Mouse (Mus musculus) midbrain, embryonic 10.5 days (tissue): ENCODE measurements around the gene Gdf3. TPM values are rescaled to one million over a fixed set of nuclear protein-coding genes. Genes with fewer than 3 reads are reported as not detected.
A peak's percentile ranks its signal among the peaks of the same experiment; 100 is the strongest.

ENCODE experiments used
- DNase-seq: peaks from one replicate; pipeline ENCODE4 v3.0.0-alpha.2; 2017; ENCODE audit warnings: low spot score
- H3K27ac ChIP-seq: fragments of 300-500 bp; sonication (generic); replicated peaks from 2 replicates; pipeline ENCODE4 v1.5.1; 2016; ENCODE audit warnings: mild to moderate bottlenecking
- H3K27me3 ChIP-seq: fragments of 300-500 bp; sonication (generic); 2 replicates; pipeline ENCODE4 v1.6.1; 2016; ENCODE audit warnings: low read depth, mild to moderate bottlenecking; ENCODE audit not compliant: poor library complexity, severe bottlenecking
- H3K36me3 ChIP-seq: fragments of 300-500 bp; sonication (generic); 2 replicates; pipeline ENCODE4 v1.6.1; 2016; ENCODE audit warnings: mild to moderate bottlenecking, moderate library complexity
- H3K4me1 ChIP-seq: fragments of 300-500 bp; sonication (generic); 2 replicates; pipeline ENCODE4 v1.6.1; 2016
- H3K4me3 ChIP-seq: fragments of 300-500 bp; sonication (generic); 2 replicates; pipeline ENCODE4 v1.5.1; 2016; ENCODE audit warnings: mild to moderate bottlenecking, moderate library complexity
- H3K9me3 ChIP-seq: fragments of 300-500 bp; sonication (generic); replicated peaks from 2 replicates; pipeline ENCODE4 v1.6.1; 2016; ENCODE audit warnings: mild to moderate bottlenecking
- WGBS: fragments of 180-500 bp; shearing (Covaris S2); methylation state at CpG from one replicate; pipeline ENCODE4 v1.1.7; 2016; 5-methylcytosine and 5-hydroxymethylcytosine counted together
- polyA plus RNA-seq: library from polyadenylated mRNA; unstranded; fragments of >200 nt; fragmentation: Nextera tagmentation; extraction: Ambion mirVana; gene quantifications from 2 replicates; pipeline ENCODE4 v1.2.1, GENCODE M21; 2016

The Gdf3 gene
- polyA plus RNA-seq, 1 experiment from 2014 or later = 0.09 TPM

GRCm38 (mm10) chr6:122625156-122625555 lies 15.3 kb upstream of the Gdf3 start:
- no peaks in the 10 kb centered on the region for H3K9me3 ChIP-seq
- DNase-seq = no peak
- no peak overlapping the region for H3K27ac ChIP-seq
- H3K27me3 ChIP-seq = peaks cover 6% of the 10 kb centered on the region; the same call in 1 of the 2 replicates
- H3K4me1 ChIP-seq = no peaks in the 10 kb centered on the region
- no peak overlapping the region for H3K4me3 ChIP-seq
- no peaks in the 10 kb centered on the region for H3K36me3 ChIP-seq
- WGBS = 85% methylated on average over 4 of the region's 4 CpGs

- Histone ChIP-seq H3K27me3 (peaks cover 6% of the 10 kb centered on the region; the same call in 1 of the 2 replicates), H3K4me3 (no peak overlapping the region), H3K4me1 (no peaks in the 10 kb centered on the region), H3K9me3 (no peaks in the 10 kb centered on the region), H3K27ac (no peak overlapping the region), H3K36me3 (no peaks in the 10 kb centered on the region)
- DNase-seq = no peak
- 56% methylated on average over 5 of the region's 5 CpGs for WGBS
These were observed 14.6 kb upstream of the Gdf3 start for GRCm38 (mm10) chr6:122624480-122624879.

- no peak overlapping the region for H3K4me3 ChIP-seq
- DNase-seq = no peak
- WGBS = 92% methylated on average over 6 of the region's 6 CpGs
- H3K27me3 ChIP-seq = no peaks in the 10 kb centered on the region
- H3K9me3 ChIP-seq = 0 out of 2 replicates have a peak, but pooled peaks cover 3% of the 10 kb centered on the region
- no peaks in the 10 kb centered on the region for H3K36me3 ChIP-seq
- H3K4me1 ChIP-seq = no peaks in the 10 kb centered on the region
- no peak overlapping the region for H3K27ac ChIP-seq
These were observed 11.2 kb upstream of the Gdf3 start for GRCm38 (mm10) chr6:122621066-122621465.

GRCm38 (mm10) chr6:122616022-122616421 lies 6.1 kb upstream of the Gdf3 start:
- H3K4me3 ChIP-seq = no peak overlapping the region
- no peaks in the 10 kb centered on the region for H3K27me3 ChIP-seq
- 76% methylated on average over 3 of the region's 3 CpGs for WGBS
- H3K9me3 ChIP-seq = 0 out of 2 replicates have a peak, but pooled peaks cover 4% of the 10 kb centered on the region
- H3K36me3 ChIP-seq = no peaks in the 10 kb centered on the region
- no peak overlapping the region for H3K27ac ChIP-seq
- H3K4me1 ChIP-seq = no peaks in the 10 kb centered on the region
- DNase-seq = no peak

GRCm38 (mm10) chr6:122614047-122614446 lies 4.2 kb upstream of the Gdf3 start:
- 56% methylated on average over 2 of the region's 2 CpGs for WGBS
- Histone ChIP-seq H3K36me3 (no peaks in the 10 kb centered on the region), H3K27ac (no peak overlapping the region), H3K4me1 (no peaks in the 10 kb centered on the region), H3K4me3 (no peak overlapping the region), H3K27me3 (no peaks in the 10 kb centered on the region), H3K9me3 (0 out of 2 replicates have a peak, but pooled peaks cover 4% of the 10 kb centered on the region)
- no peak for DNase-seq

GRCm38 (mm10) chr6:122612426-122612825 lies 2.5 kb upstream of the Gdf3 start:
- no peaks in the 10 kb centered on the region for H3K36me3 ChIP-seq
- H3K4me3 ChIP-seq = no peak overlapping the region
- H3K27ac ChIP-seq = no peak overlapping the region
- H3K27me3 ChIP-seq = no peaks in the 10 kb centered on the region
- DNase-seq = no peak
- H3K9me3 ChIP-seq = 0 out of 2 replicates have a peak, but pooled peaks cover 4% of the 10 kb centered on the region
- H3K4me1 ChIP-seq = no peaks in the 10 kb centered on the region
- 83% methylated on average over 4 of the region's 4 CpGs for WGBS

- Histone ChIP-seq H3K36me3 (no peaks in the 10 kb centered on the region), H3K27ac (no peak overlapping the region), H3K9me3 (no peaks in the 10 kb centered on the region), H3K27me3 (no peaks in the 10 kb centered on the region), H3K4me3 (no peak overlapping the region), H3K4me1 (no peaks in the 10 kb centered on the region)
- DNase-seq = no peak
- WGBS = 76% methylated on average over 9 of the region's 9 CpGs
These were observed 534 bp downstream of the Gdf3 start for GRCm38 (mm10) chr6:122609377-122609728.

GRCm38 (mm10) chr6:122608434-122609376 lies 1.2 kb downstream of the Gdf3 start:
- Histone ChIP-seq H3K4me3 (no peak overlapping the region), H3K4me1 (no peaks in the 10 kb centered on the region), H3K27me3 (no peaks in the 10 kb centered on the region), H3K27ac (no peak overlapping the region), H3K9me3 (no peaks in the 10 kb centered on the region), H3K36me3 (no peaks in the 10 kb centered on the region)
- 83% methylated on average over 10 of the region's 10 CpGs for WGBS
- no peak for DNase-seq

GRCm38 (mm10) chr6:122607700-122608099 lies 2.2 kb downstream of the Gdf3 start:
- H3K27me3 ChIP-seq = no peaks in the 10 kb centered on the region
- DNase-seq = no peak
- H3K9me3 ChIP-seq = no peaks in the 10 kb centered on the region
- H3K4me3 ChIP-seq = no peak overlapping the region
- no peaks in the 10 kb centered on the region for H3K36me3 ChIP-seq
- H3K27ac ChIP-seq = no peak overlapping the region
- H3K4me1 ChIP-seq = peaks cover under 1% of the 10 kb centered on the region; the same call in 1 of the 2 replicates
- 91% methylated on average over 12 of the region's 12 CpGs for WGBS

- WGBS = 90% methylated on average over 11 of the region's 11 CpGs
- DNase-seq = no peak
These were observed 3.2 kb downstream of the Gdf3 start for GRCm38 (mm10) chr6:122606661-122607060.

GRCm38 (mm10) chr6:122605483-122605882 lies 4.4 kb downstream of the Gdf3 start:
- Histone ChIP-seq H3K27ac (no peak overlapping the region), H3K27me3 (no peaks in the 10 kb centered on the region), H3K4me1 (peaks cover 8% of the 10 kb centered on the region), H3K36me3 (no peaks in the 10 kb centered on the region), H3K9me3 (no peaks in the 10 kb centered on the region), H3K4me3 (no peak overlapping the region)
- DNase-seq = no peak
- whole genome bisulfite sequencing = 94% methylated on average over 8 of the region's 8 CpGs

More at GRCm38 (mm10) chr6:122606661-122607060, 3.2 kb downstream of the Gdf3 start:
- Histone ChIP-seq H3K27ac (no peak overlapping the region), H3K4me3 (no peak overlapping the region), H3K4me1 (peaks cover 8% of the 10 kb centered on the region), H3K27me3 (no peaks in the 10 kb centered on the region), H3K36me3 (no peaks in the 10 kb centered on the region), H3K9me3 (no peaks in the 10 kb centered on the region)

- DNase-seq = no peak
- Histone ChIP-seq H3K4me1 (peaks cover 8% of the 10 kb centered on the region), H3K4me3 (no peak overlapping the region), H3K36me3 (no peaks in the 10 kb centered on the region), H3K27me3 (no peaks in the 10 kb centered on the region), H3K9me3 (no peaks in the 10 kb centered on the region), H3K27ac (no peak overlapping the region)
These were observed 5.6 kb downstream of the Gdf3 start for GRCm38 (mm10) chr6:122604260-122604659.

- peak overlapping the region; percentile 74; the same call in 1 of the 2 replicates for H3K27ac ChIP-seq
- peaks cover 8% of the 10 kb centered on the region for H3K4me1 ChIP-seq
- H3K36me3 ChIP-seq = no peaks in the 10 kb centered on the region
- H3K27me3 ChIP-seq = no peaks in the 10 kb centered on the region
- H3K9me3 ChIP-seq = no peaks in the 10 kb centered on the region
- WGBS = 79% methylated on average over 1 of the region's 1 CpGs
- peak overlapping the region; percentile 55; the same call in 1 of the 2 replicates for H3K4me3 ChIP-seq
- DNase-seq = no peak
These were observed 6.9 kb downstream of the Gdf3 start for GRCm38 (mm10) chr6:122602992-122603322.
